Mouse (Mus musculus): ENCODE results near the gene Gm13695. TPM values are rescaled to one million over a fixed set of nuclear protein-coding genes. Genes with fewer than 3 reads are reported as not detected.
"Not testable (repeated sequence)": the region's sequence is repeated elsewhere in the genome, so short reads cannot be mapped to it uniquely, and the experiment has no call there.

Gm13695 gene
- polyA plus RNA-seq (2015; fragmentation: Nextera tagmentation; extraction: Ambion mirVana): not detected in 2 replicates

- no CpG with 5 or more reads among the region's 6 CpGs for WGBS
- H3K4me3 ChIP-seq; H3K4me2 ChIP-seq; ATAC-seq (replicated peaks; ENCODE audit: insufficient number of reproducible peaks, insufficient read depth, low FRiP score, low read depth); H3K9ac ChIP-seq; H3K27me3 ChIP-seq; H3K4me1 ChIP-seq (replicated peaks); H3K9me3 ChIP-seq (replicated peaks); H3K36me3 ChIP-seq; H3K27ac ChIP-seq: not testable (repeated sequence)
Observed at GRCm38 (mm10) chr2:83967013-83967412, at the start of gene Gm13695. Gene Gm13695, plus strand, starts transcription at chr2:83967313.

DNA sequence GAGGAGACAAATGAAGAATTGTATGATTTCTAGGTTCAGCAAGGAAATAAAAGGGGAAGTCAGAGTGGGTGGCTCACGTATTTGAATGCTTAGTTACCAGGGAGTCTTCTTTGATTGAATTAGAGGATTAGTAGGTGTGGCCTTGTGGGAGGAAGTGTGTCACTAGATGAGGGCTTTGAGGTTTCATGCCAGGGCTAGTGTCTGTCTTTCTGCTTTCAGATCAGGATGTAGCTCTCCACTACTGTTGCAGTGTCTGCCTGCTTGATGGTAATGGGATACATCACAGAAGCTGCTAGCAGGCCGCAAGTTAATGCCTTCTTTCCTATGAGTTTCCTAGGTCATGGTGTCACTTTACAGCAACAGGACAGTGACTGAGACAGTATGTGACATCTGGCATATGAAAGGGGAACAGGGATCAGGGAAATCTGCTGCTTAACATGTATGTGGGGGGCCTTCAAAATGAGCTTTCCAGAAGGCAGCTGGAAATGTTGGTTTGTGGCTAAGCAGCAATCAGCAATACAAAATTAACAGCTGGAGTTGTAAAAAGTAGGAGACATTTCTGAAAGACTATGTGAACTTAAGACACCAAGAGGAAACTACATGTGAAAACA lies 37.5 kb upstream of the Gm13695 start:
- Histone ChIP-seq H3K4me2 (no peak overlapping the region), H3K4me1 (replicated peaks) (no peaks in the 10 kb centered on the region), H3K9me3 (replicated peaks) (no peaks in the 10 kb centered on the region), H3K4me3 (no peak overlapping the region), H3K9ac (no peak overlapping the region), H3K27ac (no peak overlapping the region), H3K36me3 (no peaks in the 10 kb centered on the region), H3K27me3 (no peaks in the 10 kb centered on the region)
- WGBS: 51% methylated on average over 2 of the region's 2 CpGs
- no peak for ATAC-seq (replicated peaks; ENCODE audit: insufficient number of reproducible peaks, insufficient read depth, low FRiP score, low read depth)

DNA sequence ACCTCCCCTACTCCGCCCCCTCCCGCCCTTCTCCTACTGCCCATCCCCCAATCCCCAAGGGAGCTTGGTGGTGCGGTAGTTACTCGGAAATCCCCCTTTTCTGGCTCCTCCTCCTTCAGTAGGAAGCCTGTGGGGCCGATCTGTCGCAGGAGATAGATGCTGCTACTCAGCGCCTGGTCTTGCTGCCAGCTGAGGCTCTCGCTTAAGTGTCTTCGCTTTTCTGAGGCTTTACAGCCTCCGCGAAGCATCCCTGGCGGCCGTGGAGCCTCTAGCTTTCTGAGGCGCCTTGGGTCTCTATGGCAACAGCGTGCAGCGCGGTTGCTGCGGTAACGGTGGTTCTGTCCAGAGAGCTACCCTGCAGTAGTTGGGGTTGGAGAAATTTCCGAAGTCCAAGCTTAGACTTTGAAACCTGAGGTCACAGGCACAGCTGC lies 26.2 kb upstream of the Gm13695 start, which contains the start of gene Zswim2:
TSS of gene Zswim2 (minus strand) at position 298 of the 431 bp plus-strand sequence.
- Histone ChIP-seq H3K4me2 (peak within 1 kb of the TSS; percentile 55), H3K27ac (no peak within 1 kb of the TSS), H3K4me1 (replicated peaks) (peaks cover 5% of the 10 kb centered on the region), H3K9me3 (replicated peaks) (no peaks in the 10 kb centered on the region), H3K36me3 (no peaks in the 10 kb centered on the region), H3K27me3 (no peaks in the 10 kb centered on the region), H3K4me3 (peak within 1 kb of the TSS; percentile 10; the same call in 1 of the 2 replicates), H3K9ac (no peak within 1 kb of the TSS)
- peak; percentile 50; the same call in 1 of the 2 replicates for ATAC-seq (replicated peaks; ENCODE audit: insufficient number of reproducible peaks, insufficient read depth, low FRiP score, low read depth)
- WGBS: under 1% methylated on average over 20 of the region's 20 CpGs

DNA sequence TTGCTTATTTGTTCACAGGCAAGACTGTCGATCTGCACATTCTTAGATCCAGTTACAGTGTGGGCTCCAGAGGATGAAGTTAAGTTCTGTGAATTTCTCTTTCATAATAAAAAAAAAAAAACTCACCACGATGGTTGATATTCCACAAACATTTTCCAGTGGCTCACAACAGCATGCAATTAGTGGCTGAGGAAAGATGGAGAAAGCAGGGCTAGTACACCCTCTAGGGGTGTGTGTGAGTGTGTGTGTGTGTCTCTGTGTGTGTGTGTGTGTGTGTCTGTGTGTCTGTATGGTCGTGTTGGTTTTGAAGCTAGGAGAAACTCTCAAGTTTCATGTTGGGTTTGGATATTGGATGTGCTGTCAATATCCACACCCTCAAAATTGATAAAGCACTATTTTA lies 25.7 kb upstream of the Gm13695 start:
- no peak for ATAC-seq (replicated peaks; ENCODE audit: insufficient number of reproducible peaks, insufficient read depth, low FRiP score, low read depth)
- H3K4me2 ChIP-seq: peak overlapping the region; percentile 55
- no peaks in the 10 kb centered on the region for H3K36me3 ChIP-seq
- WGBS: 37% methylated on average over 3 of the region's 3 CpGs
- H3K4me3 ChIP-seq: 0 out of 2 replicates have a peak overlapping the region, but pooled peaks have one; percentile 10
- peaks cover 5% of the 10 kb centered on the region for H3K4me1 ChIP-seq (replicated peaks)
- no peaks in the 10 kb centered on the region for H3K27me3 ChIP-seq
- no peaks in the 10 kb centered on the region for H3K9me3 ChIP-seq (replicated peaks)
- H3K9ac ChIP-seq: no peak overlapping the region
- H3K27ac ChIP-seq: no peak overlapping the region

DNA sequence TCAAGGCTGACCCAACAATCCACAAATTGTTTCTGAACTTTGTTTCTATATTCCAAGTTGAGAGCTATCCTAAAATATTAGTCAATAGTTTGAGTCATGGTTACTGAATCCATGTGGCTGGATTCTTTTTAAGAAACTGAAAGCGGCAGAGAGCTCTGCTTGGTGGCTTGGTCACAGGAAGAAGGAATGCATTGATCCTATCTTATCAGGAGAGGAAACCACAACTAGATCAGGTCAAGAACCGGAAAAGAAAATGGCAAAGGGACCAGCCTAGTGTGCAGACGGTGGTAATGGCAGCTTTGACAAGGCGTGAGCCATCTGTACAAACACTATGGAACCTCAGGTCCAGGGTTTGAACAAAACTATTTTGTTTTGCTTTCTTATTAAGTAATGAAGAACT lies 25.3 kb upstream of the Gm13695 start:
- ATAC-seq (replicated peaks; ENCODE audit: insufficient number of reproducible peaks, insufficient read depth, low FRiP score, low read depth): no peak
- H3K27ac ChIP-seq: no peak overlapping the region
- no peak overlapping the region for H3K4me2 ChIP-seq
- H3K9me3 ChIP-seq (replicated peaks): no peaks in the 10 kb centered on the region
- no peaks in the 10 kb centered on the region for H3K27me3 ChIP-seq
- 33% methylated on average over 4 of the region's 4 CpGs for WGBS
- H3K4me1 ChIP-seq (replicated peaks): peaks cover 5% of the 10 kb centered on the region
- H3K36me3 ChIP-seq: no peaks in the 10 kb centered on the region
- H3K4me3 ChIP-seq: no peak overlapping the region
- no peak overlapping the region for H3K9ac ChIP-seq

DNA sequence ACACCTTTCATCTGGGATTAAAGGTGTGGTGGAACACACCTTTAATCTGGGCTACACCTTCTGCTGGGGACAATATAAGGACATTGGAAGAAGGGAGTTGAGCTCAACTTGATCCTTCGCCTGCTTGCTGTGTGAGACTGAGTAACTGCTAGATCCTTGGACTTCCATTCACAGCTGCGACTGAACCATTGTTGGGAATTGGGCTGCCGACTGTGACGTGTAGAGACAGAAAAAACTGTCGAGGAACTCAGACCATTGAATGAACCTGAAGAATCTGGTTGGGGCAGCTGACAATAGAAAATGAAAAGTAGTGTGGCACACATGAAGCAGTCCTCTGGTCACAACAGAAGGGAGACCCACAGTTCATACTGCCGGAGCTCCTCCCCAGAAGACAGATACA lies 11.7 kb upstream of the Gm13695 start, which contains the start of gene Gm13698:
TSS of gene Gm13698 (plus strand) at position 301 of the 400 bp plus-strand sequence.
- not testable (repeated sequence) for H3K36me3 ChIP-seq; ATAC-seq (replicated peaks; ENCODE audit: insufficient number of reproducible peaks, insufficient read depth, low FRiP score, low read depth); H3K27me3 ChIP-seq; H3K9ac ChIP-seq; H3K4me1 ChIP-seq (replicated peaks); H3K4me2 ChIP-seq; H3K27ac ChIP-seq; H3K4me3 ChIP-seq; H3K9me3 ChIP-seq (replicated peaks)
- no CpG with 5 or more reads among the region's 6 CpGs for whole genome bisulfite sequencing

DNA sequence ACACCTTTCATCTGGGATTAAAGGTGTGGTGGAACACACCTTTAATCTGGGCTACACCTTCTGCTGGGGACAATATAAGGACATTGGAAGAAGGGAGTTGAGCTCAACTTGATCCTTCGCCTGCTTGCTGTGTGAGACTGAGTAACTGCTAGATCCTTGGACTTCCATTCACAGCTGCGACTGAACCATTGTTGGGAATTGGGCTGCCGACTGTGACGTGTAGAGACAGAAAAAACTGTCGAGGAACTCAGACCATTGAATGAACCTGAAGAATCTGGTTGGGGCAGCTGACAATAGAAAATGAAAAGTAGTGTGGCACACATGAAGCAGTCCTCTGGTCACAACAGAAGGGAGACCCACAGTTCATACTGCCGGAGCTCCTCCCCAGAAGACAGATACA lies 5.9 kb upstream of the Gm13695 start, which contains the start of gene Gm13693:
TSS of gene Gm13693 (plus strand) at position 301 of the 400 bp plus-strand sequence.
- not testable (repeated sequence) for ATAC-seq (replicated peaks; ENCODE audit: insufficient number of reproducible peaks, insufficient read depth, low FRiP score, low read depth); H3K9ac ChIP-seq; H3K4me2 ChIP-seq; H3K9me3 ChIP-seq (replicated peaks); H3K4me1 ChIP-seq (replicated peaks); H3K4me3 ChIP-seq; H3K36me3 ChIP-seq; H3K27me3 ChIP-seq; H3K27ac ChIP-seq
- WGBS: no CpG with 5 or more reads among the region's 6 CpGs

GRCm38 (mm10) chr2:83972823-83973222 lies 5.7 kb downstream of the Gm13695 start, which contains the start of gene Gm13696:
Gene Gm13696, plus strand, starts transcription at chr2:83973123.
- not testable (repeated sequence) for H3K27ac ChIP-seq; H3K27me3 ChIP-seq; ATAC-seq (replicated peaks; ENCODE audit: insufficient number of reproducible peaks, insufficient read depth, low FRiP score, low read depth); H3K9me3 ChIP-seq (replicated peaks); H3K4me1 ChIP-seq (replicated peaks); H3K4me3 ChIP-seq; H3K4me2 ChIP-seq; H3K9ac ChIP-seq; H3K36me3 ChIP-seq
- no CpG with 5 or more reads among the region's 6 CpGs for WGBS

- not testable (repeated sequence) for H3K4me2 ChIP-seq; H3K4me1 ChIP-seq (replicated peaks); H3K27ac ChIP-seq; H3K4me3 ChIP-seq; H3K27me3 ChIP-seq; H3K36me3 ChIP-seq; H3K9ac ChIP-seq; ATAC-seq (replicated peaks; ENCODE audit: insufficient number of reproducible peaks, insufficient read depth, low FRiP score, low read depth); H3K9me3 ChIP-seq (replicated peaks)
- WGBS: no CpG with 5 or more reads among the region's 6 CpGs
Observed at GRCm38 (mm10) chr2:83978633-83979032, 11.5 kb downstream of the Gm13695 start, which contains the start of gene Gm13694. Gene Gm13694, plus strand, starts transcription at chr2:83978933.

DNA sequence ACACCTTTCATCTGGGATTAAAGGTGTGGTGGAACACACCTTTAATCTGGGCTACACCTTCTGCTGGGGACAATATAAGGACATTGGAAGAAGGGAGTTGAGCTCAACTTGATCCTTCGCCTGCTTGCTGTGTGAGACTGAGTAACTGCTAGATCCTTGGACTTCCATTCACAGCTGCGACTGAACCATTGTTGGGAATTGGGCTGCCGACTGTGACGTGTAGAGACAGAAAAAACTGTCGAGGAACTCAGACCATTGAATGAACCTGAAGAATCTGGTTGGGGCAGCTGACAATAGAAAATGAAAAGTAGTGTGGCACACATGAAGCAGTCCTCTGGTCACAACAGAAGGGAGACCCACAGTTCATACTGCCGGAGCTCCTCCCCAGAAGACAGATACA lies 17.3 kb downstream of the Gm13695 start, which contains the start of gene Gm13697:
TSS of gene Gm13697 (plus strand) at position 301 of the 400 bp plus-strand sequence.
- not testable (repeated sequence) for H3K4me3 ChIP-seq; ATAC-seq (replicated peaks; ENCODE audit: insufficient number of reproducible peaks, insufficient read depth, low FRiP score, low read depth)
- no CpG with 5 or more reads among the region's 6 CpGs for WGBS

GRCm38 (mm10) chr2:83990253-83990652 lies 23.1 kb downstream of the Gm13695 start, which contains the start of gene Gm13691:
Gene Gm13691, plus strand, starts transcription at chr2:83990553.
- no CpG with 5 or more reads among the region's 6 CpGs for WGBS
- not testable (repeated sequence) for H3K4me1 ChIP-seq (replicated peaks); H3K9ac ChIP-seq; H3K4me3 ChIP-seq; ATAC-seq (replicated peaks; ENCODE audit: insufficient number of reproducible peaks, insufficient read depth, low FRiP score, low read depth); H3K36me3 ChIP-seq; H3K27me3 ChIP-seq; H3K4me2 ChIP-seq; H3K27ac ChIP-seq; H3K9me3 ChIP-seq (replicated peaks)

More for the DNA sequence above, 17.3 kb downstream of the Gm13695 start, which contains the start of gene Gm13697:
- not testable (repeated sequence) for H3K4me2 ChIP-seq; H3K9me3 ChIP-seq (replicated peaks); H3K9ac ChIP-seq; H3K4me1 ChIP-seq (replicated peaks); H3K27ac ChIP-seq; H3K36me3 ChIP-seq; H3K27me3 ChIP-seq
